Mouse (Mus musculus) hematopoietic stem cell, adult 5-6 weeks (primary cell): ENCODE measurements around the gene Srpk2. TPM values are rescaled to one million over a fixed set of nuclear protein-coding genes. Genes with fewer than 3 reads are reported as not detected.
"Not testable (repeated sequence)": the region's sequence is repeated elsewhere in the genome, so short reads cannot be mapped to it uniquely, and the experiment has no call there.

Source experiments
- ATAC-seq, 2 experiments: fragments of 125-278 bp in 1 of 2; replicated peaks in 1 of 2; 2 replicates each; pipeline ENCODE4 v1.8.0; 2016 to 2017; ENCODE audit warnings: inconsistent platforms in 2 of 2, mild to moderate bottlenecking in 2 of 2, moderate number of reproducible peaks in 2 of 2, low read depth in 1 of 2, moderate TSS enrichment in 1 of 2; ENCODE audit not compliant: low FRiP score in 2 of 2, poor library complexity in 2 of 2, severe bottlenecking in 2 of 2, insufficient read depth in 1 of 2, low TSS enrichment in 1 of 2
- total RNA-seq: library from RNA; stranded (forward); fragments of 172-1452, 232-1000 nt; gene quantifications from 2 replicates; pipeline ENCODE4 v1.2.3, GENCODE M21; 2017

The Srpk2 gene
- total RNA-seq, 1 experiment from 2014 or later = 57.6 TPM

DNA sequence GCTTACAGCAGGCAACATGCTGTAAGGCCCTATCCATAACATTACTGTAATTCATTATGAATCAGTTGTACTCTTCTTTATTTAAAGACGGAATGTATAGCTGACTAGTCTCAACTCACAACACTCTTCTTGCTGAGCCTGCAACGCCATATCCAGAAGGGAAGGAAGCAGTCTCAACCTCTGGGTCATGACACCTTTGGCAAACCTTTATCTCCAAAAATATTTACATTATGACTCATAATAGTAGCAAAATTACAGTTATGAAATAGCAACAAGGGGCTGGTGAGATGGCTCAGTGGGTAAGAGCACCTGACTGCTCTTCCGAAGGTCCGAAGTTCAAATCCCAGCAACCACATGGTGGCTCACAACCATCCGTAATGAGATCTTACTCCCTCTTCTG lies 94.1 kb downstream of the Srpk2 start:
- not testable (repeated sequence) for ATAC-seq

DNA sequence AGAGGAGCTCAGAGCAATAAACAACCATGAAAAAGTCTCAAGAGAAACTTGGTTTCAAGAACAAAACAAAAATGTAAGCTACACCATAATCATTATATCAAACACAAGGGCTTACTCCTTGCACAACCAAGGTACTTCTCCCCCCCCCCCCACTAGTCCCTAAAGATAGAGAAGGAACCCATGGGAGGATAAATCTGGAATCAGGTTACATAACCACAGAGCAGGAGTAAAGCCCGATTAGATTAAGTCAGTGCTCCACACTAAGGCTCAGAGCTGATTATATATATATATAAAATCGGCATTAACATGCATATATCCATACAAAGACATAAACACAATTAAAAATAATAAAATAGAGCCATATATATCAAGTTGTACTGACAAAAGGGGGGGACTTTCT lies 96.8 kb downstream of the Srpk2 start:
- no peak for ATAC-seq

DNA sequence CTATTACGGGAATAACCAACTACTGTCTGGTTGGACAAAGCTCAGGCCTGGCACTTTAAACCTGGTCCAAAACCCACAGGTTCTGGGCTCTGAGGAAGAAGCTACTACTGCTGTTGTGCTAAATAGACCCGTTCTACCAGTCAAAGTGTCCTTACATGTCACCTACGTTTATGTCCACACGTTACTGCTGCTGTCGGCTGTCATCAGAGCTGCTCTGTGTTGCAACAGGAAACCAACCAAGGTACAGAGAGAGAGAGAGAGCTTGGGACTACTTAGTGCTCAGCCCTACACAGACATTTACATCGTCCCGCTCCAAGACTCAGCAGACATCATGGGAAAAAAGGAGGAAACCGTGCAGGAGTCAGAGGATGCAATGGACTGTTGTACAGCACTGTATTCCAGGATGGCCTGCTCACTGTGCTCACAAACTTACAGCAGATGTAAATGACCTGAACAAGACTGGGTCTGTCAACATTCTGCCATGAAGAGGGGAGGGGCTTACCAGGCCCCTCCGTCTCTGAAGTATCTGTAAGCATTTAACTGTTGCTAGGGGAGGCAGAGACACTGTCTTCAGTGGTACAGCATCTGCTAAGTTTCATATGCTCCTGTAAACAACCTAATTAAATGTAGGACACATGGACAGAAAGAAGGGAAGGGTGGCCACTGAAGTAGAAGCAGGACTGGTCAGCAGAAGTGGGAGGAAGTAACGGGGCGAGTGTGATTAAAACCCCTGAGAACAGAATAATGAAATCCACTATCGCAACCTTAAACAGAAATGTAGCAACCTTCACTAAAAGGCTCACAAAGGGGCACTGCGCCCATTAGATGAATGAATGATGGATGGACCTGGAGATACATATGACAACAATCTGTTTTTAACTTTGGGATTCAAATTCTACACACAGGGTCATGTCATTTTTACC lies 97.6 kb downstream of the Srpk2 start:
- ATAC-seq = peak; percentile 22 to 76; a peak in 2 of 4 replicates

DNA sequence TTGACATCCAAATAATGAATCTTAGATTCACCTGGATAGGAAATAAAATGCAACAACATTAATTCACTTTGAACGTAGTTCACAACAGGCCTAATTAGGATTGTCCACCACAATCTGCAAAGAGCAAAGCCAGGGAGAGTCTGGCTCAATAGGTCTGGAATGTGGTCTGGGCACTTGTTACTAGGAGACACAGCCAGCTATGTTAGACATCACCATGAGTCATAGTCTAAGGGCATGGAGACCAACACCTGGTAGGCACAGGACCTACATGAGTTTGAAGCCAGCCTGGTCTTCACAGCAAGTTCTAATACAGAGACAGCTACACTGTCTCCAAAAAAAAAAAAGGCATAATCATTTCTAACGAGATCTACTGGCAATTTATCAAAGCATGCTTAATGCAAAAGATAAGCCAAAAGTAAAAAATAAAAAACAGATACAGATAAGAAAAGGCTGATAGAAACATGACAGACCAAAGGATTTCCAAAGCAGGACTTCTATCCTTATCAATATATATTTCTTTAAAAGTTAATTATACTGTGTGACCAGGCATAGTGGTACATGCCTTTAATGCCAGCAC lies 102.8 kb downstream of the Srpk2 start:
- ATAC-seq = no peak

DNA sequence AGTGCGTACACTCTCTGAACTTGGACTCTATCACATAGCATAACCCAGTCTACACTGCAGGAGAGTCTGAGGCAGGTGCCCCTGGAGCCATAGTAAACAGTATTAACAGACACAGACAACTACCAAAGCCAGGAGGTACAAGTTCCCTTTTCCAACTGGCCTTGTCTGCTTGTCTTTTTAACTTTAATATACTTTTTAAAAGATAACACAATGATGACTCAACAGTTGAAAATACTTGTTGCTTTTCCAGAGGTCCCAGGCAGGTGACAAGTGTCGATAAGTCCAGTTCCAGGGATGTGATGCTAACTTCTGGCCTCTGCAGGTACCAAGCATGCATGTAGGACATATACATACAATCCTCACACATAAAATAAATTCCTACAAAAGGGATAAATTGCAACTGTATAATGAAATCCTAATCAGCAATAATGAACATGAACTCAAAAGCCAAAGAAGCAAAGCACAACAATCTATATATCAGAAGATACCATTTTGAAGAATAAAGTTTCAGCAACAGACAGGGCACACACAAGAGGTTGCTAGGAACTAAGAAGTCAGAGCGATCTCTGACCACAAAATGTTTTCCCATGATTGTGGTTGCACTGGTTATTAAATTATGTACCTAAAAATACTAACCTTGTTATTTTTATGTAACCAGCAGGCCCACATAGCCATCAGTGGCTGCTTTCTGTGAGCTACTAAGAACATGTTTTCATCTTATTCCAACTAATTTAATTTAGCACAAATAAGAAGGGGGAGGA lies 105.1 kb downstream of the Srpk2 start:
- ATAC-seq = peak; percentile 36 to 46; a peak in 2 of 4 replicates

DNA sequence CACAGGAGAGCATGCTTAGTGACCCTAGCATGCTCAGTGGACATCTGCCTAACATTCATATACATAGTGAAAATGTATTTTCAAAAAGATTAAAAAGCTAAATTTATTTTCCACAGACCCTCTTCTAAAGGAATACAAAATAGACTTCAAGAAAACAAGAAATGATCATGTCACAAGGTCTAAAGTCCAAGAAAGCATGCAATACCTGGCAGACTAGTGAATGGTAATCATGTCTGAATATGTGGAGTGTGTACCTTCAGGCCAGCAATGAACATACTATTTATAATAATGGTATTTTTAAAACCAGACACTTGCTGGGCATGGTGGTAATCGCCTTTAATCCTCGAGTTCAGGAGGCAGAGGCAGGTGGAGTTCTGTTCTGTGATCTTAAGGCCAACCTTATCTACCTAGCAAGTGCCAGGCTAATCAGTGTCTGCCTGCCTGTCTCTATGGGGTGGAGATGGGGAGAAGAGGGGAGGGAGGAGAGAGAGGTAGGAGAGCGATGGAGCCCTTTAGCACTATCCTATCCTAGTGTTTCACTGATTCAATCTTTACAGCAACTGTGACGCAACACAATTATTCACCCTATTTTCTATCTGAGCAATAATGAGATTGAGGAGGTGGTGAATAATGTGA lies 106.0 kb downstream of the Srpk2 start:
- ATAC-seq = no peak

DNA sequence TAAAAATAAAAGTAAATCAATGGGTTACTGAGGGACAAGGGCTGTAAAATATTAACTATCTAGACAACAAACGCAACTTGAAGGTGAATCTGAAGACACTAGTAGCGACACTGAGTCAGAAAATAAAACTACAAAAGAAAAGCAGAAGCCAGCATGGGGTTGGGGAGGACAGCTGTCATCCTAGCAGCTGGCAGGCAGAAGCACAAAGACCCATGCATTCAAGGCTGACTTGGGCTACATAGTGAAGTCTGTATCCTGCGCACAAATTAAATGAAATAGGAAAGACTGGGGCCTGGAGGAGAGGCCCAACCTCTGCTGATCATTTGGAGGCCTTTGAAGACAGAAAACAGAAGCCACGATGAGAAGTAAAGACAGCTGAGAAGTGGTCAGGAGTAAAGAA lies 106.6 kb downstream of the Srpk2 start:
- no peak for ATAC-seq

DNA sequence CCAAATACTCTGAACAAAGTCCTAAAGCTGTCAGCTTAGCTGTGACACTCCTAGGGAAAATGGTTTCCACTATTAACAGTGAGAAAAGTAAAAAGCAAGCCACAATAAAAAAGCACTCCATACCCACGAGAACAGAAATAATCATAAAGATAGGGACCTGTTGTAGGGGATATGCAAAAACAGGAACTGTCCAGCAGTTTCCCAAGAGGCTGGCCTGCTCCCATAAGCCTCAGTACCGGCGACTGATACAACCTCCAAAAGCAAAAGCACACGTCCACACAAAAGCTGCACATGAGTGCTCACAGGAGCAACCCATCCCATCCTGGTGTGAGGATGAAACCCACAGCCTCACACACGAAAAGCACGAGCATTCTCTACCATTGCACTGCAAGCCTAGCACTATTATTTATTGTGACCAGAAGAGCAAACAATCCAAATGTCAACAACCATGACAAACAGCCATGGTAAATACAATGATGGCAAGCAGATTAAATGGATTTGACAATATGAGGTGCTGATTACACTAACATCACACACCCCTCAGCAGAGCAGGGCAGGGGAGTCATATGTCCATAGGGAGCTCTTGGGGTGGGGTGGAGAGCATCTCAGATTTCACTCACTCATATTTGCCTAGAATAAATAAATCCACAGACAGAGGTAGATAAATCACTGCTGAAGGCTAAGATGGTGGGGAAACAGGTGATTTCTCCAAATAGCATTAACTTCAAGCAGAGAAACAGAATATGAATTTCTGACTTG lies 107.9 kb downstream of the Srpk2 start:
- no peak for ATAC-seq

DNA sequence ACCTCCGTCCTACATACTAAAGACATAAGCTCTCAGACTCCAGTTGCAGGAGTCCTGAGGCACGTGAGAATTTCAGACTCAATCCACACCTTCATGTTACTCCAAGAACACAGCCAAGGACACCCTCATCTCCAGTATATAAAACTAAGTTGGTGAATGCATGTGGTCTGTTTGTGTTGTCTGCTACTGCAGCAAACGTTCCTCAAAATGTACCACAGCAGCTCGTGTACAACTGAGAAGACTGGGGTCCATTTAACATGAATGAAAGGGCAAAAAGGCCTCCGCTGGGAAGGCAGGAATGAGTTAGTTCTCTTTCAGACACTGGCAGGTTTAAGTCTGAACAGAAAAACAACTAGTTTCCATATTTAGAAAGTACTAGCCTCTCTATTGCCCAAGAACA lies 110.5 kb downstream of the Srpk2 start:
- ATAC-seq = no peak

DNA sequence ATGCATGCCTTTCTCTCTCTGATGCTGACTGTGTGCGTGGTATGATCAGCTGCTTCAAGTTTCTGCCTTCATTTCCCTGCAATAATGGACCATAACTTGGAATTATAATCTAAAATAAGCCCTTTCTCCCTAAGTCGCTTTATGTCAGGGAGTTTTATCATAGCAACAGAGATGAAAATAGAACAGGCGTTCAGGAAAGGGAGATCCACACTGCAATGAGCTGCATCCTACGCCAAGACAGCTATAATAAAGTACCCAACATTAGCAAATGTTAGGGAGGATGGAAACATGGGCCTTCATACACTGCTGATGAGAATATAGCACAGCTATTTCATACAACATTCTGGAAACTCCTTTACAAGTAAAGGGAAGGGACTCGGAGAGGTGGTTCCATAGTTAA lies 116.2 kb downstream of the Srpk2 start:
- ATAC-seq = no peak

DNA sequence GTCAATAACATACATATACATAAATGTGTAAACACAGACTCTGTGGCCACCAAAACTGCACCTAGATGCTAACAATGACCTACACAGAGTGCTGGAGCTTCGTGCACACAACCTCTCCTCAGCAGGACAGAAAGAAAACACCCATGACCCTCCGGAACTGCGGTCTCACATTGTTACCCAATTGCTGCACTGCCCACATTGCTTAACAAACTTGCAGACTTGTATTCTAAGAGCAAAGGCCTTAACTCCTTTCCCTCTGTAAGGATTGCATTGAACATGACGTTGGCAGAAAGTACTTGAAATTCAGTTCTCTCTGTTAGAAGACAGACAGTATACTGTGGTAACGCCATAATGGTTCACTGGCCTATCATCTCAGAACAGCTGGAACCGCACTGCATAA lies 118.0 kb downstream of the Srpk2 start:
- peak in 1 of 2 experiments; percentile 58; a peak in 1 of 4 replicates for ATAC-seq

DNA sequence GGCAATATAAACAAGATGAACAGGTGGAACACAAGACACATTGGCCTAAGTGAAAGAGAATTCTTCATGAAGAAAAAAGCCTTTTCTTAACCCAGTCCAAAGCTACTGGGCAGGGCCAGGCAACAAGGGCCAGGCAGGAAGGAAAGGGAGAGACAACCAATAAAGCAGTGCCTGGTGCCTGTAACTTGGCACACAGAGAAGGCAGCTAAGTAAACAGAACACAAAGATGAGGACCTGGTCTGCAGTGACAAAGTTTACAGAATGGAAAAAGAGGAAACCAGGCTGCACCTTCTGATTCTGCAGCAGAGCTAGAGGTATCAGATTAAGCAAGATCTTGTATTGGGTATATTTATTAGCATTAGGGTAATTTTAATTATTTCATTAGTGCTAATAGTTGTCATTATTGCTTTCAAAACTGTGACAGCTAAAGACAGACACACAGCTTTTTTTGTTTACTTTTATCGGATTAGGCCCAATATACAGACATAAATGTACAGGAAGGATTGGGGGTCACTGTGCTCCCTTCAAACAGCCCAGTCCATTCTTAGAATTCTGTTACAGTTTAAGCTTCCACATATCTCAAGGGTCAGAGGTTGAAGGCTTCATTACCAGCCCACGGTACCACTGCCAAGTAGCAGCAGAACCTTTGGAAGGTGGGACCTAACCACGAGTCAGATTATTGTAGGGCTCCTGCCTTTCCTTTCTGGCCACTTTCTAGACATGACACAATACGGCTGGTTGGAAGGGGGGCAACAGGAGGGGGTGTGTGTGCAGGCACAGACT lies 121.9 kb downstream of the Srpk2 start:
- no peak for ATAC-seq

DNA sequence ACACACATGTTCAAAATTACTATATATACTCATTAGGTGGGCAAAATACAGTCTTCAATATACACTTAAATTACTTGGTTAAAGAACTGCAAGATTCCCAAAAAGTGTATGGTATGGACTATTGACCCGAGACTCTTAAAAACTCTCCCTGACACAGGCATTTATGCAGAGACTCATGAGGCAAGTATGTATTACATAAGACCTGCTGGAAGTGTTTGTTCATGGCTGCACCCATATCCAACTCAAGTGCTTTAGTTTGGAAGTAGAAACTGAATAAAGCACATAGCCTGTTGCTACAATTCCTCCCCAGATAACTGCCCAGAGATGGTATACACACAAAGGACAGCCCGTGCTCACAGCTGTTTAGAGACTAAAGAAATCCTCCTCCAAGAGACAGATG lies 123.2 kb downstream of the Srpk2 start:
- no peak for ATAC-seq

DNA sequence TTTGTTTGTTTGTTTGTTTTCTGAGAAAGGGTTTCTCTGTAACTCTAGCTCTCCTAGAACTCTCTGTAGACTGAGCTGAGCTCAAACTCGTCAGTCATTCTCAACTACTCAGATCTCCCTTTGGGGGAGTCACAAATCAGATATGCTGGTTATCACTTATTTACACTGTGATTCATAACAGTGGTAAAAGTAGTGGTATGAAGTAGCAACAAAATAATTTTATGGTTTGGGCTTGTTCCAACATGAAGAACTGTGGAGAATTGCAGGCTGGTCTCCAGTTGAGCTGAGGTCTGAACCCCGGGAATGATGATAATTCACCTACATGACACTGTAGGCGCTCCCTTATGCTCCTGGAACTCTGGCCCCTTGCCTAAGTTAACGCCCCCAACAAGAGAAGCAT lies 124.2 kb downstream of the Srpk2 start:
- ATAC-seq = no peak

DNA sequence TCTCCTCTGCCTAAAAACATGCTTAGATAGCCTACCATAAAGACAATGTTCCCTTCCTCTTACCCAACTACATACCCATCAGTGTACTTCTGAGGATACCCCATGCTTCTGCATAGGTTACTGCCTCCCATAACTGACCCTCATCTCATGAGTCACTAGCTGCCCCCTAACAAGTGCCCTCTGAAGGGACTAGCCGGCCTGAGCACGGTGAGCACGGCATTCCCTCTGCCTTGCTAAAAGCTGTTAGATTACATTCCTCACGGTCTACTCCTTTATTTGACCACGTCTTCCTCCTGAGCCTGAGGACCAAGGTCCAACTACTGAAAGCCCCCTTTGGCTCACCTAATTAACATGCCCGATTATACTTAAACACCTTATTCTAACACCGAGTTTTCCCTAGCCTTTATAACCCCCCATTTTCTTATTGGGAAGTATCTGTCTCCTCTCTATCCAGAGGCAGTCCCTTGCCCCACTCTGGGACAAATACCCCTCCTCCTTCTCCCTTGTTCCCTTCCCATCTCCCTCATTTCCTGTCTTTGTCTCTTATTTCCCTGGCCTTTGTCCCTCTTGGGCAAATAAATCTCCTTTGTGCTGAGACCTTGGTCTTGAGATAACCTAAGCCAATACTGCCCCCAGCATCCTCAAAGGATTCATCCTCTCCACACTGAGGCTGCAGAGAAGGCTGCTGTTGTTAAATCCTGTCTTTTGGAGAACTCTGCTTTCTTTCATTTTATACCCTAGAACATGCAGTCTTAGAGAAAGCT lies 128.2 kb downstream of the Srpk2 start:
- no peak for ATAC-seq

DNA sequence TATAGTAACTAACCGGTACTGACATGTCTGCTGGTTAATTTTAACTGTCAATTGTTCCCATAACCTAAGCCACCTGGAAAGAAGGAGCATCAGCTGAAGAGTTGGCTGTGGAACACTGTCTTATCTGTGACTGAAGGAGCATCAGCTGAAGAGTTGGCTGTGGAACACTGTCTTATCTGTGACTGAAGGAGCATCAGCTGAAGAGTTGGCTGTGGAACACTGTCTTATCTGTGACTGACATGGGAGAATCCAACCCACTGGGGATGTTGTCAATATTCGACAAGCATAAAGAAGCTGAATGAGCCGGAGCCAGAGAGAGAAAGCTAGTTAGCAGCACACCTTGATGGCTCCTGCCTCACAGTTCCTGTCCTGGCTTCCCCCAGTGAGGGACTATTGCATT lies 131.1 kb downstream of the Srpk2 start:
- ATAC-seq = not testable (repeated sequence)
